Mouse (Mus musculus) intestine, postnatal 0 days (tissue): ENCODE measurements around the gene Pgghg. TPM values are rescaled to one million over a fixed set of nuclear protein-coding genes. Genes with fewer than 3 reads are reported as not detected.
A peak's percentile ranks its signal among the peaks of the same experiment; 100 is the strongest.
"Not testable (repeated sequence)": the region's sequence is repeated elsewhere in the genome, so short reads cannot be mapped to it uniquely, and the experiment has no call there.

Experiments used
- ATAC-seq: fragments of 200-750 bp; cut with Nextera tagmentation; 2 replicates; pipeline ENCODE4 v1.8.0; 2017; ENCODE audit warnings: mild to moderate bottlenecking, moderate TSS enrichment, moderate library complexity
- H3K27ac ChIP-seq: fragments of 300-500 bp; sonication (generic); 2 replicates; pipeline ENCODE4 v1.5.1; 2014; ENCODE audit warnings: mild to moderate bottlenecking, low read depth, low read length, moderate library complexity
- H3K27me3 ChIP-seq: fragments of 300-500 bp; sonication (generic); replicated peaks from 2 replicates; pipeline ENCODE4 v1.6.1; 2014; ENCODE audit warnings: low read length, mixed read lengths; ENCODE audit not compliant: control insufficient read depth, insufficient read depth
- H3K36me3 ChIP-seq: fragments of 300-500 bp; sonication (generic); 2 replicates; pipeline ENCODE4 v1.6.1; 2014; ENCODE audit warnings: mild to moderate bottlenecking, moderate library complexity; ENCODE audit not compliant: control insufficient read depth, insufficient read depth
- H3K4me1 ChIP-seq: fragments of 300-500 bp; sonication (generic); replicated peaks from 2 replicates; pipeline ENCODE4 v1.6.1; 2014; ENCODE audit warnings: antibody characterized with exemption, low read length, mixed read lengths; ENCODE audit not compliant: control insufficient read depth, insufficient read depth
- H3K4me2 ChIP-seq: fragments of 300-500 bp; sonication (generic); replicated peaks from 2 replicates; pipeline ENCODE4 v1.6.1; 2014; ENCODE audit warnings: low read depth, mild to moderate bottlenecking, moderate library complexity
- H3K4me3 ChIP-seq: fragments of 300-500 bp; sonication (generic); 2 replicates; pipeline ENCODE4 v1.5.1; 2014; ENCODE audit warnings: low read depth, low read length
- H3K9ac ChIP-seq: fragments of 300-500 bp; sonication (generic); 2 replicates; pipeline ENCODE4 v1.6.1; 2014; ENCODE audit warnings: mild to moderate bottlenecking, low read depth, low read length
- H3K9me3 ChIP-seq: fragments of 300-500 bp; sonication (generic); 2 replicates; pipeline ENCODE4 v1.6.1; 2016; ENCODE audit warnings: mixed run types; ENCODE audit not compliant: control insufficient read depth
- CTCF ChIP-seq: sonication (generic); IDR thresholded peaks from 2 replicates; pipeline ENCODE4 v1.5.1; 2016; ENCODE audit warnings: low read depth, mild to moderate bottlenecking, control low read depth, antibody characterized with exemption, moderate library complexity
- WGBS: fragments of 180-500 bp; shearing (Covaris S2); extraction: QIAGEN DNeasy Blood & Tissue Kit; methylation state at CpG from one replicate; pipeline ENCODE4 v1.1.7; 2014; 5-methylcytosine and 5-hydroxymethylcytosine counted together
- polyA plus RNA-seq: library from polyadenylated mRNA; unstranded; fragments of >200 nt; fragmentation: Nextera tagmentation; extraction: Ambion mirVana; gene quantifications from 2 replicates; pipeline ENCODE4 v1.2.1, GENCODE M21; 2015

The Pgghg gene
- polyA plus RNA-seq, 1 experiment from 2014 or later: 18.9 TPM

- H3K9ac ChIP-seq: no peak within 1 kb of the TSS
- ATAC-seq: no peak
- TF ChIP-seq CTCF: no peak
- 0 out of 2 replicates have a peak, but pooled peaks cover 7% of the 10 kb centered on the region for H3K4me1 ChIP-seq
- no peaks in the 10 kb centered on the region for H3K9me3 ChIP-seq
- no peaks in the 10 kb centered on the region for H3K36me3 ChIP-seq
- WGBS: 93% methylated on average over 4 of the region's 4 CpGs
- H3K27me3 ChIP-seq: no peaks in the 10 kb centered on the region
- no peak within 1 kb of the TSS for H3K27ac ChIP-seq
- peak within 1 kb of the TSS; percentile 20; the same call in 1 of the 2 replicates for H3K4me3 ChIP-seq
- H3K4me2 ChIP-seq: peak within 1 kb of the TSS; percentile 42; the same call in 1 of the 2 replicates
Observed at GRCm38 (mm10) chr7:140966921-140967320, 25.7 kb downstream of the Pgghg start, which contains the start of gene Ifitm1. Gene Ifitm1 (plus strand): TSS chr7:140967221.

GRCm38 (mm10) chr7:140967862-140968591 lies 26.8 kb downstream of the Pgghg start:
- Histone ChIP-seq H3K4me3 (peak overlapping the region; percentile 20; the same call in 1 of the 2 replicates), H3K9ac (no peak overlapping the region), H3K27me3 (no peaks in the 10 kb centered on the region), H3K4me2 (peak overlapping the region; percentile 42), H3K36me3 (no peaks in the 10 kb centered on the region), H3K4me1 (0 out of 2 replicates have a peak, but pooled peaks cover 7% of the 10 kb centered on the region), H3K9me3 (no peaks in the 10 kb centered on the region), H3K27ac (0 out of 2 replicates have a peak overlapping the region, but pooled peaks have one; percentile 2)
- peak; percentile 27 for TF ChIP-seq CTCF
- ATAC-seq: peak; percentile 41; the same call in 1 of the 2 replicates
- WGBS: 21% methylated on average over 14 of the region's 14 CpGs

- not testable (repeated sequence) for H3K9ac ChIP-seq, H3K4me1 ChIP-seq, H3K36me3 ChIP-seq, ATAC-seq, H3K9me3 ChIP-seq, H3K27ac ChIP-seq, H3K27me3 ChIP-seq
- peak overlapping the region; percentile 42 for H3K4me2 ChIP-seq
- WGBS: 42% methylated on average over 3 of the region's 3 CpGs
- peak overlapping the region; percentile 14 for H3K4me3 ChIP-seq
Observed at GRCm38 (mm10) chr7:140968710-140969109, 27.5 kb downstream of the Pgghg start.

GRCm38 (mm10) chr7:140970931-140971330 lies 29.7 kb downstream of the Pgghg start:
- no peak for TF ChIP-seq CTCF
- 53% methylated on average over 7 of the region's 7 CpGs for WGBS
- no peak overlapping the region for H3K9ac ChIP-seq
- no peak overlapping the region for H3K27ac ChIP-seq
- H3K4me1 ChIP-seq: 0 out of 2 replicates have a peak, but pooled peaks cover 7% of the 10 kb centered on the region
- H3K9me3 ChIP-seq: no peaks in the 10 kb centered on the region
- H3K36me3 ChIP-seq: no peaks in the 10 kb centered on the region
- no peaks in the 10 kb centered on the region for H3K27me3 ChIP-seq
- ATAC-seq: no peak
- H3K4me3 ChIP-seq: no peak overlapping the region
- no peak overlapping the region; the same call in 1 of the 2 replicates for H3K4me2 ChIP-seq

GRCm38 (mm10) chr7:140971479-140972171 lies 30.4 kb downstream of the Pgghg start:
- no peak overlapping the region for H3K4me2 ChIP-seq
- no peaks in the 10 kb centered on the region for H3K9me3 ChIP-seq
- no peak overlapping the region for H3K9ac ChIP-seq
- no peaks in the 10 kb centered on the region for H3K27me3 ChIP-seq
- no peak for TF ChIP-seq CTCF
- no peak for ATAC-seq
- no peaks in the 10 kb centered on the region for H3K36me3 ChIP-seq
- 0 out of 2 replicates have a peak, but pooled peaks cover 7% of the 10 kb centered on the region for H3K4me1 ChIP-seq
- H3K27ac ChIP-seq: peak overlapping the region; percentile 77
- WGBS: 62% methylated on average over 8 of the region's 8 CpGs
- no peak overlapping the region for H3K4me3 ChIP-seq
